Mouse (Mus musculus) thymus, adult 2 months (tissue): ENCODE results near the gene Ntrk3. TPM values are rescaled to one million over a fixed set of nuclear protein-coding genes. Genes with fewer than 3 reads are reported as not detected.
A peak's percentile ranks its signal among the peaks of the same experiment; 100 is the strongest.

Experiments used
- DNase-seq: peaks from one replicate; pipeline ENCODE4 v3.0.0; 2021
- H3K27ac ChIP-seq: fragments of 200-500 bp; 2 replicates; pipeline ENCODE4 v1.5.1; 2012; ENCODE audit warnings: low read length, control low read depth; ENCODE audit not compliant: control insufficient read depth, insufficient read depth
- H3K27me3 ChIP-seq: fragments of 200-500 bp; 2 replicates; pipeline ENCODE4 v1.6.1; 2012; ENCODE audit warnings: mild to moderate bottlenecking, low read length, moderate library complexity, mixed read lengths; ENCODE audit not compliant: control insufficient read depth, insufficient read depth
- H3K36me3 ChIP-seq: fragments of 200-500 bp; 2 replicates; pipeline ENCODE4 v1.6.1; 2012; ENCODE audit warnings: mild to moderate bottlenecking, low read length, moderate library complexity; ENCODE audit not compliant: control insufficient read depth, insufficient read depth
- H3K4me1 ChIP-seq: fragments of 200-500 bp; replicated peaks from 2 replicates; pipeline ENCODE4 v1.6.1; 2012; ENCODE audit warnings: low read length; ENCODE audit not compliant: control insufficient read depth, insufficient read depth
- H3K4me3 ChIP-seq: fragments of 200-500 bp; 2 replicates; pipeline ENCODE4 v1.5.1; 2012; ENCODE audit warnings: mild to moderate bottlenecking, low read length, control low read depth, moderate library complexity; ENCODE audit not compliant: control insufficient read depth, insufficient read depth
- CTCF ChIP-seq: fragments of 200-500 bp; IDR thresholded peaks from 2 replicates; pipeline ENCODE4 v1.5.1; 2012; ENCODE audit warnings: mild to moderate bottlenecking, control low read depth, low read length, moderate library complexity, borderline replicate concordance; ENCODE audit not compliant: control insufficient read depth, poor library complexity, insufficient read depth; ENCODE audit errors: extremely low read depth
- POLR2A ChIP-seq: fragments of 200-500 bp; IDR thresholded peaks from 2 replicates; pipeline ENCODE4 v1.6.1; 2012; ENCODE audit warnings: mild to moderate bottlenecking, low read length, control low read depth, moderate library complexity; ENCODE audit not compliant: control insufficient read depth, poor library complexity, insufficient read depth; ENCODE audit errors: extremely low read depth
- WGBS: fragments of 180-500 bp; shearing (Covaris S2); methylation state at CpG from one replicate; pipeline ENCODE4 v1.1.7; 2018; 5-methylcytosine and 5-hydroxymethylcytosine counted together
- polyA plus RNA-seq: library from polyadenylated mRNA; depleted of rRNA; stranded (reverse); fragments of >200 nt; gene quantifications from 2 replicates; pipeline ENCODE4 v1.2.3, GENCODE M21; 2012; rRNA removed

Gene Ntrk3
- 52.2 and 54.7 TPM in 2 replicates for polyA plus RNA-seq

- peaks cover 14% of the 10 kb centered on the region for H3K4me1 ChIP-seq
- H3K4me3 ChIP-seq, result peak within 1 kb of the TSS; percentile 43
- 10% methylated on average over 5 of the region's 5 CpGs for WGBS
- peak within 1 kb of the TSS; percentile 97 for H3K27ac ChIP-seq
- no peaks in the 10 kb centered on the region for H3K27me3 ChIP-seq
- H3K36me3 ChIP-seq, result peaks cover 17% of the 10 kb centered on the region
- peak; percentile 40 for DNase-seq
- TF ChIP-seq POLR2A (no peak), CTCF (no peak)
Measured at GRCm38 (mm10) chr7:78737614-78738210, at the start of gene Ntrk3. Gene Ntrk3, minus strand, starts transcription at chr7:78738012.

- 89% methylated on average over 5 of the region's 5 CpGs for WGBS
- Histone ChIP-seq H3K4me3 (no peak overlapping the region), H3K4me1 (0 out of 2 replicates have a peak, but pooled peaks cover 3% of the 10 kb centered on the region), H3K27ac (no peak overlapping the region), H3K36me3 (peaks cover 15% of the 10 kb centered on the region), H3K27me3 (no peaks in the 10 kb centered on the region)
- no peak for DNase-seq
- TF ChIP-seq POLR2A (no peak), CTCF (no peak)
Measured at GRCm38 (mm10) chr7:78785906-78786305, 48.1 kb upstream of the Ntrk3 start.

- DNase-seq, result peak; percentile 83
- Histone ChIP-seq H3K27me3 (no peaks in the 10 kb centered on the region), H3K4me1 (0 out of 2 replicates have a peak, but pooled peaks cover 3% of the 10 kb centered on the region), H3K27ac (peak within 1 kb of the TSS; percentile 20; the same call in 1 of the 2 replicates), H3K4me3 (peak within 1 kb of the TSS; percentile 83), H3K36me3 (peaks cover 21% of the 10 kb centered on the region)
- 0 out of 2 replicates have a peak, but pooled peaks have one; percentile 20 for TF ChIP-seq CTCF
- TF ChIP-seq POLR2A, result peak; percentile 38; the same call in 1 of the 2 replicates
- WGBS, result under 1% methylated on average over 44 of the region's 44 CpGs
Measured at GRCm38 (mm10) chr7:78782639-78783581, 45.1 kb upstream of the Ntrk3 start, which contains the start of the genes Mrps11 and Mrpl46. Gene Mrps11, plus strand, starts transcription at chr7:78783119. Gene Mrpl46, minus strand, starts transcription at chr7:78783531.

GRCm38 (mm10) chr7:78778741-78779140 is 40.9 kb upstream of the Ntrk3 start:
- no peak for TF ChIP-seq CTCF
- no peak for TF ChIP-seq POLR2A
- Histone ChIP-seq H3K4me3 (no peak overlapping the region), H3K27me3 (no peaks in the 10 kb centered on the region), H3K27ac (no peak overlapping the region), H3K36me3 (peaks cover 50% of the 10 kb centered on the region), H3K4me1 (0 out of 2 replicates have a peak, but pooled peaks cover 3% of the 10 kb centered on the region)
- WGBS, result 97% methylated on average over 5 of the region's 5 CpGs
- no peak for DNase-seq

- WGBS, result 93% methylated on average over 5 of the region's 5 CpGs
- H3K4me1 ChIP-seq, result peaks cover 3% of the 10 kb centered on the region
- DNase-seq, result no peak
- peaks cover 17% of the 10 kb centered on the region for H3K36me3 ChIP-seq
- no peak overlapping the region for H3K4me3 ChIP-seq
- H3K27ac ChIP-seq, result no peak overlapping the region
- TF ChIP-seq CTCF, result no peak
- TF ChIP-seq POLR2A, result no peak
- H3K27me3 ChIP-seq, result no peaks in the 10 kb centered on the region
Measured at GRCm38 (mm10) chr7:78770936-78771335, 33.1 kb upstream of the Ntrk3 start.

- Histone ChIP-seq H3K27ac (no peak overlapping the region), H3K36me3 (peaks cover 2% of the 10 kb centered on the region; the same call in 1 of the 2 replicates), H3K27me3 (no peaks in the 10 kb centered on the region), H3K4me3 (no peak overlapping the region), H3K4me1 (peaks cover 16% of the 10 kb centered on the region)
- 81% methylated on average over 7 of the region's 7 CpGs for WGBS
- no peak for TF ChIP-seq POLR2A
- no peak for TF ChIP-seq CTCF
- no peak for DNase-seq
Measured at GRCm38 (mm10) chr7:78769075-78769652, 31.4 kb upstream of the Ntrk3 start.
